Mouse (Mus musculus) liver, embryonic 15.5 days (tissue): ENCODE measurements around the gene Scn1b. TPM values are rescaled to one million over a fixed set of nuclear protein-coding genes. Genes with fewer than 3 reads are reported as not detected.

Experiments used
- ATAC-seq: fragments of 200-750 bp; cut with Nextera tagmentation; 2 replicates; pipeline ENCODE4 v1.8.0; 2017; ENCODE audit warnings: moderate number of reproducible peaks, mild to moderate bottlenecking, moderate library complexity; ENCODE audit not compliant: insufficient read depth
- H3K27ac ChIP-seq: fragments of 300-500 bp; sonication (generic); replicated peaks from 2 replicates; pipeline ENCODE4 v1.5.1; 2015; ENCODE audit warnings: mild to moderate bottlenecking, inconsistent platforms
- H3K27me3 ChIP-seq: fragments of 300-500 bp; sonication (generic); 2 replicates; pipeline ENCODE4 v1.6.1; 2015; ENCODE audit warnings: mild to moderate bottlenecking, inconsistent platforms
- H3K36me3 ChIP-seq: fragments of 300-500 bp; sonication (generic); replicated peaks from 2 replicates; pipeline ENCODE4 v1.6.1; 2015; ENCODE audit warnings: moderate library complexity, mild to moderate bottlenecking, inconsistent platforms
- H3K4me1 ChIP-seq: fragments of 300-500 bp; sonication (generic); replicated peaks from 2 replicates; pipeline ENCODE4 v1.6.1; 2015; ENCODE audit warnings: inconsistent platforms
- H3K4me2 ChIP-seq: fragments of 300-500 bp; sonication (generic); 2 replicates; pipeline ENCODE4 v1.6.1; 2015; ENCODE audit warnings: moderate library complexity, mild to moderate bottlenecking, inconsistent platforms
- H3K4me3 ChIP-seq: fragments of 300-500 bp; sonication (generic); replicated peaks from 2 replicates; pipeline ENCODE4 v1.5.1; 2015; ENCODE audit warnings: mild to moderate bottlenecking, inconsistent platforms
- H3K9ac ChIP-seq: fragments of 300-500 bp; sonication (generic); 2 replicates; pipeline ENCODE4 v1.6.1; 2015; ENCODE audit warnings: moderate library complexity, mild to moderate bottlenecking, inconsistent platforms
- H3K9me3 ChIP-seq: fragments of 300-500 bp; sonication (generic); replicated peaks from 2 replicates; pipeline ENCODE4 v1.6.1; 2016; ENCODE audit warnings: inconsistent platforms
- WGBS: fragments of 180-500 bp; shearing (Covaris S2); methylation state at CpG from one replicate; pipeline ENCODE4 v1.1.7; 2015; ENCODE audit warnings: mixed read lengths; ENCODE audit not compliant: insufficient replicate concordance; 5-methylcytosine and 5-hydroxymethylcytosine counted together
- polyA plus RNA-seq: library from polyadenylated mRNA; unstranded; fragments of >200 nt; fragmentation: Nextera tagmentation; extraction: Ambion mirVana; gene quantifications from 2 replicates; pipeline ENCODE4 v1.2.1, GENCODE M21; 2015

Gene Scn1b
- polyA plus RNA-seq, result 1.0 and 1.2 TPM in 2 replicates

GRCm38 (mm10) chr7:31126851-31127724, at the start of gene Scn1b:
Gene Scn1b (minus strand): TSS chr7:31127003.
- Histone ChIP-seq H3K4me1 (peaks cover 15% of the 10 kb centered on the region; the same call in 1 of the 2 replicates), H3K27me3 (peaks cover 50% of the 10 kb centered on the region), H3K4me3 (peak within 1 kb of the TSS; percentile 49), H3K9me3 (no peaks in the 10 kb centered on the region), H3K36me3 (peaks cover 18% of the 10 kb centered on the region), H3K4me2 (peak within 1 kb of the TSS; percentile 70), H3K9ac (no peak within 1 kb of the TSS), H3K27ac (no peak within 1 kb of the TSS)
- WGBS, result 1% methylated on average over 60 of the region's 60 CpGs
- no peak for ATAC-seq

- no peaks in the 10 kb centered on the region for H3K9me3 ChIP-seq
- no peak for ATAC-seq
- no peaks in the 10 kb centered on the region for H3K36me3 ChIP-seq
- no peak overlapping the region for H3K9ac ChIP-seq
- H3K27ac ChIP-seq, result no peak overlapping the region
- 48% methylated on average over 3 of the region's 3 CpGs for WGBS
- H3K27me3 ChIP-seq, result peaks cover 7% of the 10 kb centered on the region; the same call in 1 of the 2 replicates
- H3K4me2 ChIP-seq, result no peak overlapping the region
- H3K4me3 ChIP-seq, result no peak overlapping the region
- H3K4me1 ChIP-seq, result no peaks in the 10 kb centered on the region
These were observed 48.3 kb upstream of the Scn1b start for GRCm38 (mm10) chr7:31175096-31175495.

- Histone ChIP-seq H3K27me3 (peaks cover 7% of the 10 kb centered on the region; the same call in 1 of the 2 replicates), H3K9me3 (no peaks in the 10 kb centered on the region), H3K36me3 (no peaks in the 10 kb centered on the region), H3K9ac (no peak overlapping the region), H3K4me2 (no peak overlapping the region), H3K4me1 (no peaks in the 10 kb centered on the region), H3K4me3 (no peak overlapping the region), H3K27ac (no peak overlapping the region)
- no peak for ATAC-seq
- 48% methylated on average over 8 of the region's 8 CpGs for WGBS
These were observed 47.7 kb upstream of the Scn1b start for GRCm38 (mm10) chr7:31174466-31174865.

- H3K4me3 ChIP-seq, result no peak overlapping the region
- H3K4me2 ChIP-seq, result no peak overlapping the region
- 6% methylated on average over 2 of the region's 2 CpGs for WGBS
- H3K9me3 ChIP-seq, result no peaks in the 10 kb centered on the region
- no peaks in the 10 kb centered on the region for H3K36me3 ChIP-seq
- no peaks in the 10 kb centered on the region for H3K4me1 ChIP-seq
- no peak overlapping the region for H3K27ac ChIP-seq
- no peak for ATAC-seq
- H3K9ac ChIP-seq, result no peak overlapping the region
- 0 out of 2 replicates have a peak, but pooled peaks cover under 1% of the 10 kb centered on the region for H3K27me3 ChIP-seq
These were observed 45.4 kb upstream of the Scn1b start for GRCm38 (mm10) chr7:31172238-31172637.

GRCm38 (mm10) chr7:31170520-31170919, 43.7 kb upstream of the Scn1b start:
- WGBS, result 83% methylated on average over 9 of the region's 9 CpGs
- Histone ChIP-seq H3K36me3 (no peaks in the 10 kb centered on the region), H3K27ac (no peak overlapping the region), H3K4me2 (no peak overlapping the region), H3K4me3 (no peak overlapping the region), H3K27me3 (no peaks in the 10 kb centered on the region), H3K9ac (no peak overlapping the region), H3K4me1 (no peaks in the 10 kb centered on the region), H3K9me3 (no peaks in the 10 kb centered on the region)
- ATAC-seq, result no peak

- no peaks in the 10 kb centered on the region for H3K36me3 ChIP-seq
- H3K4me2 ChIP-seq, result no peak overlapping the region
- H3K4me3 ChIP-seq, result no peak overlapping the region
- no peak overlapping the region for H3K9ac ChIP-seq
- H3K27me3 ChIP-seq, result no peaks in the 10 kb centered on the region
- H3K4me1 ChIP-seq, result no peaks in the 10 kb centered on the region
- H3K27ac ChIP-seq, result no peak overlapping the region
- H3K9me3 ChIP-seq, result no peaks in the 10 kb centered on the region
- WGBS, result 6% methylated on average over 8 of the region's 8 CpGs
- peak; percentile 15; the same call in 1 of the 2 replicates for ATAC-seq
These were observed 41.6 kb upstream of the Scn1b start for GRCm38 (mm10) chr7:31168412-31168811.

GRCm38 (mm10) chr7:31164748-31165147, 37.9 kb upstream of the Scn1b start:
- Histone ChIP-seq H3K27ac (no peak overlapping the region), H3K4me1 (peaks cover 6% of the 10 kb centered on the region; the same call in 1 of the 2 replicates), H3K9me3 (no peaks in the 10 kb centered on the region), H3K4me3 (no peak overlapping the region), H3K4me2 (no peak overlapping the region), H3K9ac (no peak overlapping the region), H3K27me3 (no peaks in the 10 kb centered on the region), H3K36me3 (no peaks in the 10 kb centered on the region)
- 18% methylated on average over 1 of the region's 1 CpGs for WGBS
- ATAC-seq, result no peak

- no peak overlapping the region for H3K9ac ChIP-seq
- no peak overlapping the region for H3K27ac ChIP-seq
- 41% methylated on average over 3 of the region's 3 CpGs for WGBS
- ATAC-seq, result no peak
- peaks cover 6% of the 10 kb centered on the region; the same call in 1 of the 2 replicates for H3K4me1 ChIP-seq
- no peaks in the 10 kb centered on the region for H3K36me3 ChIP-seq
- H3K4me3 ChIP-seq, result no peak overlapping the region
- H3K4me2 ChIP-seq, result no peak overlapping the region
- H3K27me3 ChIP-seq, result no peaks in the 10 kb centered on the region
- no peaks in the 10 kb centered on the region for H3K9me3 ChIP-seq
These were observed 37.1 kb upstream of the Scn1b start for GRCm38 (mm10) chr7:31163666-31164577.

- Histone ChIP-seq H3K4me1 (peaks cover 6% of the 10 kb centered on the region; the same call in 1 of the 2 replicates), H3K27me3 (no peaks in the 10 kb centered on the region), H3K9me3 (no peaks in the 10 kb centered on the region), H3K4me3 (no peak overlapping the region), H3K4me2 (no peak overlapping the region), H3K36me3 (no peaks in the 10 kb centered on the region), H3K9ac (no peak overlapping the region), H3K27ac (no peak overlapping the region)
- no peak for ATAC-seq
- WGBS, result 61% methylated on average over 11 of the region's 11 CpGs
These were observed 35.5 kb upstream of the Scn1b start for GRCm38 (mm10) chr7:31162324-31162723.

- Histone ChIP-seq H3K4me2 (no peak overlapping the region), H3K27ac (no peak overlapping the region), H3K36me3 (no peaks in the 10 kb centered on the region), H3K27me3 (no peaks in the 10 kb centered on the region), H3K4me1 (peaks cover 6% of the 10 kb centered on the region; the same call in 1 of the 2 replicates), H3K4me3 (no peak overlapping the region), H3K9ac (no peak overlapping the region), H3K9me3 (no peaks in the 10 kb centered on the region)
- WGBS, result 36% methylated on average over 3 of the region's 3 CpGs
- ATAC-seq, result no peak
These were observed 35.0 kb upstream of the Scn1b start for GRCm38 (mm10) chr7:31161831-31162230.

- no peak for ATAC-seq
- Histone ChIP-seq H3K27ac (no peak overlapping the region), H3K4me2 (no peak overlapping the region), H3K9ac (no peak overlapping the region), H3K27me3 (no peaks in the 10 kb centered on the region), H3K9me3 (no peaks in the 10 kb centered on the region), H3K36me3 (no peaks in the 10 kb centered on the region), H3K4me1 (peaks cover 6% of the 10 kb centered on the region; the same call in 1 of the 2 replicates), H3K4me3 (no peak overlapping the region)
- WGBS, result 36% methylated on average over 3 of the region's 3 CpGs
These were observed 34.4 kb upstream of the Scn1b start for GRCm38 (mm10) chr7:31161246-31161645.
